Mouse (Mus musculus) midbrain, embryonic 15.5 days (tissue): ENCODE measurements around the gene Gm3755. TPM values are rescaled to one million over a fixed set of nuclear protein-coding genes. Genes with fewer than 3 reads are reported as not detected.
"Not testable (repeated sequence)": the region's sequence is repeated elsewhere in the genome, so short reads cannot be mapped to it uniquely, and the experiment has no call there.

Source experiments
- ATAC-seq: fragments of 200-750 bp; cut with Nextera tagmentation; replicated peaks from 2 replicates; pipeline ENCODE4 v1.8.0; 2017; ENCODE audit warnings: moderate TSS enrichment
- H3K27ac ChIP-seq: fragments of 300-500 bp; sonication (generic); 2 replicates; pipeline ENCODE4 v1.5.1; 2015; ENCODE audit warnings: mild to moderate bottlenecking, inconsistent platforms
- H3K27me3 ChIP-seq: fragments of 300-500 bp; sonication (generic); replicated peaks from 2 replicates; pipeline ENCODE4 v1.6.1; 2015; ENCODE audit warnings: inconsistent platforms
- H3K36me3 ChIP-seq: fragments of 300-500 bp; sonication (generic); replicated peaks from 2 replicates; pipeline ENCODE4 v1.6.1; 2015; ENCODE audit warnings: inconsistent platforms
- H3K4me1 ChIP-seq: fragments of 300-500 bp; sonication (generic); 2 replicates; pipeline ENCODE4 v1.6.1; 2015; ENCODE audit warnings: inconsistent platforms
- H3K4me2 ChIP-seq: fragments of 300-500 bp; sonication (generic); 2 replicates; pipeline ENCODE4 v1.6.1; 2015; ENCODE audit warnings: inconsistent platforms, mild to moderate bottlenecking, moderate library complexity
- H3K4me3 ChIP-seq: fragments of 300-500 bp; sonication (generic); 2 replicates; pipeline ENCODE4 v1.5.1; 2015; ENCODE audit warnings: mild to moderate bottlenecking, inconsistent platforms
- H3K9ac ChIP-seq: fragments of 300-500 bp; sonication (generic); 2 replicates; pipeline ENCODE4 v1.6.1; 2015; ENCODE audit warnings: mild to moderate bottlenecking, inconsistent platforms
- H3K9me3 ChIP-seq: fragments of 300-500 bp; sonication (generic); 2 replicates; pipeline ENCODE4 v1.6.1; 2016; ENCODE audit warnings: inconsistent platforms
- WGBS: fragments of 180-500 bp; shearing (Covaris S2); methylation state at CpG from one replicate; pipeline ENCODE4 v1.1.7; 2015; ENCODE audit warnings: mixed read lengths; 5-methylcytosine and 5-hydroxymethylcytosine counted together
- polyA plus RNA-seq: library from polyadenylated mRNA; unstranded; fragments of >200 nt; fragmentation: Nextera tagmentation; extraction: Ambion mirVana; gene quantifications from 2 replicates; pipeline ENCODE4 v1.2.1, GENCODE M21; 2015

Gene Gm3755
- not detected in 2 replicates for polyA plus RNA-seq

- H3K9ac ChIP-seq, H3K4me1 ChIP-seq, H3K4me3 ChIP-seq, H3K9me3 ChIP-seq, ATAC-seq, H3K36me3 ChIP-seq, H3K27me3 ChIP-seq, H3K27ac ChIP-seq, H3K4me2 ChIP-seq: not testable (repeated sequence)
- WGBS, result no CpG with 5 or more reads among the region's 2 CpGs
Measured at GRCm38 (mm10) chr14:7450817-7451216, at the start of gene Gm3755. Gene Gm3755, minus strand, starts transcription at chr14:7450917.

- not testable (repeated sequence) for H3K27me3 ChIP-seq, ATAC-seq, H3K36me3 ChIP-seq, H3K4me1 ChIP-seq, H3K9me3 ChIP-seq
- 1% methylated on average over 10 of the region's 18 CpGs for WGBS
- Histone ChIP-seq H3K27ac (0 out of 2 replicates have a peak overlapping the region, but pooled peaks have one; percentile 34), H3K4me2 (peak overlapping the region; percentile 52), H3K4me3 (peak overlapping the region; percentile 42), H3K9ac (peak overlapping the region; percentile 35; the same call in 1 of the 2 replicates)
Measured at GRCm38 (mm10) chr14:7488731-7489130, 38.0 kb upstream of the Gm3755 start.

GRCm38 (mm10) chr14:7483662-7484061, 32.9 kb upstream of the Gm3755 start, which contains the start of gene Gm3752:
Gene Gm3752, minus strand, starts transcription at chr14:7483762.
- not testable (repeated sequence) for H3K4me3 ChIP-seq, H3K4me2 ChIP-seq, H3K4me1 ChIP-seq, H3K9ac ChIP-seq, H3K27ac ChIP-seq, H3K36me3 ChIP-seq, H3K27me3 ChIP-seq, ATAC-seq, H3K9me3 ChIP-seq
- WGBS, result 73% methylated on average over 1 of the region's 3 CpGs

DNA sequence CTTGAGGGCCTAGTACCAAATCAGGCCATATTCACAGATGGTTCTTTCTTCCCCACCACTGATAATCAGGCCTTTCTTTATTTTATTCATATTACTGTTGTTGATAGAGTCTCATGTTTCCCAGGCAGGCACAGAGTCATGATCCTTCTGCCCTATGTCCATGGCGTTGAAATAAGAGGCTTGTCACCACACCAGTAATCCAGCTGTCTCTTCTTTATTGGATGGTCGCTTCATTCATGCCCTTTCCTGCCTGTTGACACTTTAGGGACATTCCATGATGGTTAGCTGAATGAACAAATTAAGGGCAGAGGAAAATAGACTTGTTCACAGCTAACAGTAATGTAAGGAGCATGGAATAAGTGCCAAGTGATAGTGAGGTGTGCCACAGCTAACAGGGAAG, 28.2 kb downstream of the Gm3755 start:
- H3K9me3 ChIP-seq, H3K4me1 ChIP-seq, H3K9ac ChIP-seq, H3K4me2 ChIP-seq, ATAC-seq, H3K27me3 ChIP-seq, H3K27ac ChIP-seq, H3K4me3 ChIP-seq, H3K36me3 ChIP-seq: not testable (repeated sequence)
- WGBS, result 85% methylated on average over 2 of the region's 2 CpGs

Other genes with a start within 250 kb of the Gm3755 start
- not detected in 2 replicates for gene Gm3727, start 186.2 kb downstream of the Gm3755 start, polyA plus RNA-seq
- 6.3 and 6.8 TPM in 2 replicates for gene Gm3739, start 135.9 kb downstream of the Gm3755 start, polyA plus RNA-seq
- gene Gm5797, start 118.5 kb downstream of the Gm3755 start, polyA plus RNA-seq, result not detected in 2 replicates
- not detected in 2 replicates for gene Gm8374, start 85.8 kb downstream of the Gm3755 start, polyA plus RNA-seq
- gene Gm3752, start 32.8 kb upstream of the Gm3755 start, polyA plus RNA-seq, result 13.7 and 18.8 TPM in 2 replicates
- 5.8 and 6.2 TPM in 2 replicates for gene Gm3558, start 117.6 kb upstream of the Gm3755 start, polyA plus RNA-seq
- not detected in 2 replicates for gene Gm10338, start 144.7 kb upstream of the Gm3755 start, polyA plus RNA-seq
- not detected in 2 replicates for gene Gm10128, start 193.1 kb upstream of the Gm3755 start, polyA plus RNA-seq